Mouse (Mus musculus) brain, embryonic 18.5 days (tissue): ENCODE data around the gene Asb18.

Experiments used
- DNase-seq: peaks from one replicate; pipeline ENCODE4 v3.0.0-alpha.2; 2012; ENCODE audit warnings: low read depth, low spot score

The Asb18 gene

GRCm38 (mm10) chr1:89971848-89972247, 42.6 kb downstream of the Asb18 start:
- DNase-seq = no peak

- no peak for DNase-seq
Observed at GRCm38 (mm10) chr1:89969714-89970110, 44.8 kb downstream of the Asb18 start.

- DNase-seq = no peak
Observed at GRCm38 (mm10) chr1:89969072-89969713, 45.3 kb downstream of the Asb18 start.

GRCm38 (mm10) chr1:89968111-89968851, 46.2 kb downstream of the Asb18 start:
- no peak for DNase-seq

- no peak for DNase-seq
Observed at GRCm38 (mm10) chr1:89967585-89967984, 46.9 kb downstream of the Asb18 start.

- no peak for DNase-seq
Observed at GRCm38 (mm10) chr1:89964426-89964825, 50.0 kb downstream of the Asb18 start.

- no peak for DNase-seq
Observed at GRCm38 (mm10) chr1:89963296-89963695, 51.2 kb downstream of the Asb18 start.

GRCm38 (mm10) chr1:89962092-89962491, 52.4 kb downstream of the Asb18 start:
- DNase-seq = no peak

- no peak for DNase-seq
Observed at GRCm38 (mm10) chr1:89959393-89959792, 55.1 kb downstream of the Asb18 start.

GRCm38 (mm10) chr1:89943202-89943601, 71.3 kb downstream of the Asb18 start:
- no peak for DNase-seq

GRCm38 (mm10) chr1:89942395-89942976, 72.0 kb downstream of the Asb18 start:
- DNase-seq = no peak

GRCm38 (mm10) chr1:89941701-89942381, 72.6 kb downstream of the Asb18 start:
- no peak for DNase-seq

GRCm38 (mm10) chr1:89940961-89941524, 73.4 kb downstream of the Asb18 start:
- no peak for DNase-seq

- no peak for DNase-seq
Observed at GRCm38 (mm10) chr1:89939981-89940726, 74.3 kb downstream of the Asb18 start.

GRCm38 (mm10) chr1:89939596-89939960, 74.9 kb downstream of the Asb18 start:
- DNase-seq = no peak

- DNase-seq = no peak
Observed at GRCm38 (mm10) chr1:89938884-89939595, 75.4 kb downstream of the Asb18 start.

- no peak for DNase-seq
Observed at GRCm38 (mm10) chr1:89935493-89936348, 78.7 kb downstream of the Asb18 start.

GRCm38 (mm10) chr1:89934316-89935260, 79.9 kb downstream of the Asb18 start:
- no peak for DNase-seq

- no peak for DNase-seq
Observed at GRCm38 (mm10) chr1:89933786-89934185, 80.7 kb downstream of the Asb18 start.
